Mouse (Mus musculus): ENCODE measurements around the gene Ell2.

Gene Ell2

DNA sequence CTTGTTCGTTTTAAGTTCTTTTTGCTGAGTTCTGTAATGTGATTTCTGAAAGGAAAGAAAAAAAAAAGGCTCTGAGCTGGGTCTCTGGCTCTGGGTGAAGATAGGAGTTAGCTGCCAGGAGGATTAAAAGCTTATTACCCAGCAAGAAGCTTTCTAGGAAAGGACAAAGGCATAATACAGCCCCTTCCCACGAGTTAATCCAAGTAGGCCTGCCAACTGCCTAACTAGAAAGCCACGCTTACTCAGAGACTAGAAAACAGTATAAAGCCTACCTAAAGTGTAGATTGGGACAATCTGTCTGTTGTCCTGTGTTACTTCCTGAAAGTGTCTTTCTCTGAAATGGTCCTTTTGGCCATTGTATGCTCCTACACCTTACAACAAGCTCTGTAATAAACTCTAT, 111.9 kb downstream of the Ell2 start:
- DNase-seq: no peak

DNA sequence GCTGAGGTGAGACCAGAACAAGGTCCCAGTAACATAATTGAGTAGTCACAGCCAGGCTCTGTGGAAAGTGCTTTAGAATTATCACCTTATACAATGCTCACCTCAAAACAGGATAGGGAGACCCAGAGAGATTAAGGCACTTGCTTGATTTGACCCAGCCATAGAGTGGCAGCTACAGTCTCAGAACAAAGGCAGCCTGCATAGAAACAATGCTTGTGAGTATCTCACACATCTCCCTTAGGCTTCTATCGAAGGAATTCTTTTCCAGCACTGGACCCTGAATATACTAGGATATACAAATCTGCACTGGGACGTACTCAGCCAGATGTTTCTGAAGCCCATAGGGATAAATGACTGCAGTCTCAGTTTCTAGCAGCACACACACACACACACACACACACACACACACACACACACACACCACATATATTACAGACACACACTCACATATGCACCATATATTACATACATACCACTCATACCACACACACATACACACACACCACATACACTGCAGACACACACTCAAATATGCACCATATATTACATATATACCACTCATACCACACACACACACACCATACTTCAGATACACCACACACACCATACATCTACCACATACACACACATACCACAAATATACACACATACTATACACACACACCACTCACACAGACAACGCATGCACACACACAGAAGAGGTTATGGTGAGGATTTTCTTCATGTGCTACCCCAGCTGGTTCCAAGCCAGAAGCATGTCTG, 112.6 kb downstream of the Ell2 start:
- DNase-seq: no peak

DNA sequence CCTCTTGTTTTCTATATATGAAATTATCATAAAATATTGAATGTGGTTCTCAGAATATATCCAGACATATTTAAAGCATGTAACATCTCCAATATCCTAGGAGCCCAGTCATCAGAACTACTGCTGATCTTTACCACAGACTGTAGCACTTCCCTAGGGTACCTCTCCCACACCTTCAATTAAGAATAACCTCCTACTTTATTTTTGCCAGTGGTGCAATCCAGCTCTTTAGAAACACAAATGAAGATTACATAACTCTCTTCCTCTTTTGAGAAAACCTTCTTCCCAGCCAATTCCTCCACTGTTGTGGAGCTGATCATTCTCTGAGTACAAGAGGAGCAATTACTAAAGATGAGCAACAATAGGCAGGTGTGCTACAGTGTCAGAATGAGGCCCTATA, 113.3 kb downstream of the Ell2 start:
- no peak for DNase-seq

All from cerebellum, postnatal 25 days (tissue).